Mouse (Mus musculus) urinary bladder, postnatal 4 days (tissue): ENCODE data around the gene Pla2g16.

ENCODE experiments used
- DNase-seq, 2 experiments: peaks; one replicate each; pipeline ENCODE4 v3.0.0; 2021 to 2022; ENCODE audit warnings: low spot score in 2 of 2

Pla2g16 gene

GRCm38 (mm10) chr19:7564457-7564856 lies 7.2 kb downstream of the Pla2g16 start:
- DNase-seq, result no peak

DNA sequence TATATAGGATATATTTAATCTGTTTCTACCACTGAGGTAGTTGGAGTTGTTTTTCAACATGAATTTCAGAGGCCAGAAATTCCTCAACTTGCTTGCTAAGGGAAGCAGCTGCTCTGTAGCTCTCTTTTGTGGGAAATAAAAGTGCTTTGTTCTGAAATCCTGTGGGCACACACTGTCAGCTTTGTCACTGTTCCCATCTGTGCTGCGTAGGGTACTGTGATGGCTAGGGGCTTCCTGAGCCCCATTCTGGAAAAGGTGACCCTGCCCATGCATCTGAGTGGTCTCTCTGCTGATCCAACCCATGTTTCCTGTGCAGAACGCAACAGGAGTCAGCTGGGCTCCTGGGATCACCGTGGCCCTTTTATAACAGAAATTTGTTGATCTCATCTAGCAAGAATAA lies 9.6 kb downstream of the Pla2g16 start:
- no peak for DNase-seq

GRCm38 (mm10) chr19:7568364-7568763 lies 11.1 kb downstream of the Pla2g16 start:
- DNase-seq, result no peak

DNA sequence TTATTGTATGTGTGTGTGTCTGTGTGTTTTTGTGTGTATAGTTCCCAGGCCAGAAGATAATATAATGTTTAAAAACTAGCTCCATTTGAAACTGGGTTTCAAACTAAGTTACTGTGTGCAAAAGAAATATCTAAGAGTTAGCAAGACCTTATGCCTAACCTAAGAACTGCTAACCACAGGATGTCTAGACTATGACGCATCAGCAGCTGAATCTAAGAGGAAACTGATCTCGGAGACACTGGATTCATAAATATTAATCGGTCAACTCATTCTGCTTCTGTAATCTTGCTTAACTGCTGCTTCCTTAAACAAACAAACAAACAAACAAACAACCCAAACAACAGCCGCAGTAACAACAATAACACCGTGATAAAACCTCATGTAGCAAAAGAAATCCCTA lies 12.4 kb downstream of the Pla2g16 start:
- DNase-seq, result no peak

DNA sequence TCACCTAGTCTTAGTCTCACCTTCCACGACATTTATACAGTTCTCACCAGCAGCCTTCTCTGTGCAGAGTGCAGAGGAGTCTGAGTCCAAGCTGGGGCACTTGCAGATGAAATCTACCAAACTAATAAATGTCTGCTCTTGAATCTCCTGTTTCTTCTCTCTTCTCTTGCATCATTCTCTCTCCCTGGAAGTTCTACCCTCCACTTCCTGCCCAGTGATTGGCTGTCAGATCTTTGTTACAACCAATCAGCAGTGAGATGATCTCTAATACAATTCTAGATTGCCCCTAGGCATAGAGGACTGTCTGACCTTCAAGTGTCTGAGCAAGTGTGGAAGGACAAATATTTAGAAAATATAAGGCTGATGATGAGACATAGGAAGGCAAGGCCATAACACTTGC lies 18.9 kb downstream of the Pla2g16 start:
- no peak for DNase-seq

GRCm38 (mm10) chr19:7577710-7578109 lies 20.5 kb downstream of the Pla2g16 start:
- DNase-seq, result no peak

DNA sequence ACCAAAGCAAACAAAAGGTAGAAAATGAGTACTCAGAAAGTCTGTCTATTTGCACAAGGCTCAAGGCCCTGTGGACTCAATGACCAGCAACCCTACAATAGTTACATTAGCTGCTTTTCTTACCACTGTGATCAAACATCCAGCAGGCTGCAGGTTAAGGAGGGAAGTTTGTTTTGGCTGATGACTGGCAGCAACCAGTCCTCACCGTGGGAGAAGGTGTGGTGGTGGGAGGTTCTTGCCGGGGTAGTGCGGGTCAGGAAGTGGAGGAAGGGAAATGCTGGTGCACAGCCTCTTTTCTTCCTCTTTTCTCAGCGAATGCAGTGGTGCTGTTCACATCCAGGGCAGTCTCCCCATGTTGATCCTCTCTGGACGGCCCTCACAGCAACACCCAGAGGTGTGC lies 23.8 kb downstream of the Pla2g16 start:
- DNase-seq, result no peak

GRCm38 (mm10) chr19:7583101-7583500 lies 25.8 kb downstream of the Pla2g16 start:
- no peak for DNase-seq

GRCm38 (mm10) chr19:7583599-7583998 lies 26.3 kb downstream of the Pla2g16 start:
- no peak for DNase-seq

DNA sequence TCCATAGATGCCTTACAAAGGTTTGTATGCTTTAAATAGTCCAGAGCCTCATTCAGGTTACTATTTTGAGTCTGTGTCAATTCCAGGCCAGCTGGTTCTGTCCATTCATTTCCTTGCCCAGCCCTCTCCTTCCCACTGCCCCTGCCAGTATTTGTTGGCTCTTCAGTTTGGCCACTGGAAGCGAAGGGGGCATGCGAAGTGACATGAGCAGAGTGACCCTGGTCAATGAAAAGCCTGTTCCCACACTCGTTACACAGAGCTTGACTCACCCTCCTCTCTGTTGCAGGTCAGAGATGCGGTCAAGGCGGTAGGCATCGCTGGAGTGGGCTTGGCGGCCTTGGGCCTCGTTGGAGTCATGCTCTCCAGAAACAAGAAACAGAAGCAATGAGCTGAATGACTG lies 28.0 kb downstream of the Pla2g16 start:
- no peak for DNase-seq

DNA sequence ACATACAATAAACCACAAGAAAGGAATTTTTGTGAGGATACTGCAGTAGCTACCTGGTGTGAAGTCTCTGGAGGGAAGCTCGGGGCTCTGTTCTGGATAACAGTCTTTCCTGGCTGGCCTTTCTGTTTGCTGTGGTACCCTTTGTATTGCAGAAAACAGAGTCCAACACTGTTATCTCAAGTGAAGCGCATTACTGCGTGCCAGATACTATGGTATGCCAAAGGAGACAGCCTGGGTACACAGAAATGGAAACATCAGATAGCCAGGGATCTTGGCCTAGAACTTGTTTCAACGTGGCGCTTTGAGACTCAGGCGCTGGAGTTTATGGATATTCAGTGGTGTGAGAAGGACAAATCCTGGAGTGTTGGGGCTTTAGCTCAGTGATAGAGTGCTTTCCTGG lies 28.5 kb downstream of the Pla2g16 start:
- DNase-seq, result no peak

GRCm38 (mm10) chr19:7590795-7591194 lies 33.5 kb downstream of the Pla2g16 start:
- DNase-seq, result no peak

- no peak for DNase-seq
These were observed 34.8 kb downstream of the Pla2g16 start for GRCm38 (mm10) chr19:7592018-7592417.

DNA sequence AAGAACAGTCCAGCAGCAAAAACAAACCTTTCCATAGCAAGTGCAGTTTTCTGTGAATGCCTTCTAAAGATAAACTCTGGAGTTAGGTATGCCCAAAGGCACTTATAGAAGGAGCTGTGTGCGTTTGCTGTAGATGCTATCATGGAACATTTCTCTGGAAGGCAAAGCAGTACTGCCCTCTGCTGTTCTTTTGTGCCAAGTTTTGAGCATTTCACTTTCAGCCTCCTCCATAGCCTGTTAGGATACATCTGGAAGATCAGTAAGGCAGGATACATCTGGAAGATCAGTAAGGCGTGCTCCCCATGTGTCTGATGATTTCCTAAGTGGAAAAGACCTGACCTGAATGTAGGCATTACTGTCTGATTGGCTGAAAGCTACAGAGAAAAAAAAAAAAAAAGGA lies 38.3 kb downstream of the Pla2g16 start:
- no peak for DNase-seq

GRCm38 (mm10) chr19:7598481-7598880 lies 41.2 kb downstream of the Pla2g16 start:
- DNase-seq, result no peak

- no peak for DNase-seq
These were observed 44.3 kb downstream of the Pla2g16 start for GRCm38 (mm10) chr19:7601551-7601950.

GRCm38 (mm10) chr19:7604107-7604506 lies 46.8 kb downstream of the Pla2g16 start:
- DNase-seq, result no peak

GRCm38 (mm10) chr19:7605013-7605412 lies 47.8 kb downstream of the Pla2g16 start:
- no peak for DNase-seq

GRCm38 (mm10) chr19:7605930-7606783 lies 48.9 kb downstream of the Pla2g16 start:
- DNase-seq, result no peak

DNA sequence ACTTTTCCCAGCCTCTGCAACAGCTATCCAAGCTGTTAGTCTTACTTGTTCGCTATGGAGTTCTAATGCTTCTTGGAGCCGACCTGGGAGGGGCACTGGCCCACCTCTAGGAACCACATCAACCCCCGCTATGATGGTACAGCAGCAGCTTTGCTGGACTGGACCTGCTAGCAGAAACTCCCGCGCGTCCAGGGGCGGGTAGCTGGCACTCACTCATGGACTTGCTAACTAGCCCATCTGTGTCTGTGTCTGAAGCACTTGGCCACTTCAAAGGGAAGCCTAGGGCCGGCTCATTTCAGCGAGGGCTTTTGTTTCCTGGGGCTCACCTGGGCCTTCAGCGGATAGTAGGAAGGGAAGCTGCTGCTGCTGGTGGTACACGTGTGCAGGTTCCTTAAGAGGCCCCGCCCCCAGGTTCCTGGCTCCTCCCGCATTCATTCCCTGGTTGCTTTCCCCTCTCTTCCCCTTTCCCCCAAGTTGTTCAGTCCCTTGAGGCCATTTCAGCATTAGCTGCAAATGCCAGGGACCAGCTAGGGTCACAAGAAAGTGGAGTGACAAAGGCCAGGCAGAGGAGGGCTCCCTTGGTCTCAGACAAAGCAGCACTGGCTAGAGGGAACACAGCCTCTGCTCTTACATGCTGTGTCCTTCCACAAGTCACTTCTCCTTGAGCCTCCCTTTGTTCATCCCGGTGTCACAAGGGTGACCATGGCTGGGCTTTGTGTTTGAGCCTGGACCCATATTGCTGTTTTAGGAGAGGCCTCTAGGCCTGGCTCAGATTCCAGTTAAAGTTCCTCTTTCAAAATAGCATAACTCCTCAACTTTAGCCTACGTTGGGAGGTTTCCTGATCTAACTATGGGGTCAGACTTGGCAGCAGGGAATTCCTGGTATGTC lies 49.8 kb downstream of the Pla2g16 start, which contains the start of gene Lgals12:
Gene Lgals12, minus strand, starts transcription at position 393 of the 889 bp plus-strand sequence.
- DNase-seq, result no peak

DNA sequence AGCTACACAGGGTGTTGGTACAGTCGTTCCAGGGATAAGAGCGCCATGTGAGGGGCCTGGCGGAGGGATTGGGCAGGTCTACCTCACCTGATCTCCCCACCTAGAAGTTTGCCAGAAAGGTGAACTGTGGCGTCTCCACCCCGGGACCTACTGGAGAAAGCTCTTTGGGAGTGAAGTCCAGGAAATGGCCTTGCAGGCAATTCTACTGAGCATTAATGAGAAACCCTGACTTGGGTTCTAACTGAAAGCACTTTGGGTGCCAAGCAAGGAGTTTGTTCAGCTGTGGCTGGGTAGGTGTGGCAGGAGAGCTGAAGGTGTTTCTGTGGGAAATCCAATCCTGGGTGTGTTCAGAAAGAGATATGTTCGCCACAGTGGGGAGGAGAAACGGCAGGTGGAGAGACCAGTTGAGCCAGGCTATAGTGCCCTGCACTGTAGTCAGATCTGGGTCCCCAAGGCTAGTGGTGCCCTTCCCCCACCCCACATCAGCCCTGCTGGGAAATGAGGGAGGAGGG lies 50.5 kb downstream of the Pla2g16 start:
- no peak for DNase-seq

GRCm38 (mm10) chr19:7611942-7612757 lies 54.9 kb downstream of the Pla2g16 start, which contains the start of gene Hrasls5:
Hrasls5 (plus strand) TSS chr19:7612541.
- DNase-seq, result no peak
